Mouse (Mus musculus) adipocyte (in vitro differentiated cells): Measurements from ENCODE around the gene Adgrg1.
A peak's percentile ranks its signal among the peaks of the same experiment; 100 is the strongest.

Experiments used
- DNase-seq: peaks from one replicate; pipeline ENCODE4 v3.0.0-alpha.2; 2016; ENCODE audit warnings: low spot score

Adgrg1 gene

GRCm38 (mm10) chr8:94996037-94996436 is 21.5 kb downstream of the Adgrg1 start:
- DNase-seq, result no peak

GRCm38 (mm10) chr8:94996899-94997856 is 22.6 kb downstream of the Adgrg1 start:
- no peak for DNase-seq

GRCm38 (mm10) chr8:94997857-94998243 is 23.3 kb downstream of the Adgrg1 start:
- DNase-seq, result no peak

GRCm38 (mm10) chr8:94998431-94998830 is 23.9 kb downstream of the Adgrg1 start:
- DNase-seq, result no peak

GRCm38 (mm10) chr8:94999004-94999403 is 24.5 kb downstream of the Adgrg1 start:
- no peak for DNase-seq

GRCm38 (mm10) chr8:94999956-95000355 is 25.4 kb downstream of the Adgrg1 start:
- DNase-seq, result no peak

GRCm38 (mm10) chr8:95000684-95001083 is 26.1 kb downstream of the Adgrg1 start:
- peak; percentile 26 for DNase-seq

GRCm38 (mm10) chr8:95001165-95001564 is 26.6 kb downstream of the Adgrg1 start:
- no peak for DNase-seq

GRCm38 (mm10) chr8:95001655-95002054 is 27.1 kb downstream of the Adgrg1 start:
- peak; percentile 83 for DNase-seq

- DNase-seq, result no peak
Measured at GRCm38 (mm10) chr8:95002089-95002655, 27.6 kb downstream of the Adgrg1 start.

- DNase-seq, result no peak
Measured at GRCm38 (mm10) chr8:95012442-95012919, 37.9 kb downstream of the Adgrg1 start.

- DNase-seq, result no peak
Measured at GRCm38 (mm10) chr8:95015866-95016265, 41.3 kb downstream of the Adgrg1 start.

- DNase-seq, result no peak
Measured at GRCm38 (mm10) chr8:95016684-95017083, 42.1 kb downstream of the Adgrg1 start.

- DNase-seq, result no peak
Measured at GRCm38 (mm10) chr8:95017451-95017850, 42.9 kb downstream of the Adgrg1 start, which contains the start of gene Adgrg3. Gene Adgrg3, plus strand, starts transcription at chr8:95017692.

- no peak for DNase-seq
Measured at GRCm38 (mm10) chr8:95017969-95018635, 43.6 kb downstream of the Adgrg1 start.

- DNase-seq, result no peak
Measured at GRCm38 (mm10) chr8:95020293-95020777, 45.8 kb downstream of the Adgrg1 start.

- no peak for DNase-seq
Measured at GRCm38 (mm10) chr8:95020821-95021220, 46.3 kb downstream of the Adgrg1 start.

GRCm38 (mm10) chr8:95023201-95023600 is 48.6 kb downstream of the Adgrg1 start:
- DNase-seq, result no peak

GRCm38 (mm10) chr8:95024387-95024786 is 49.8 kb downstream of the Adgrg1 start:
- no peak for DNase-seq

- no peak for DNase-seq
Measured at GRCm38 (mm10) chr8:95025421-95025820, 50.9 kb downstream of the Adgrg1 start.

- peak; percentile 38 for DNase-seq
Measured at GRCm38 (mm10) chr8:95028391-95028790, 53.8 kb downstream of the Adgrg1 start.
